Mouse (Mus musculus) lung, adult 10 weeks (tissue): Measurements from ENCODE around the gene Prph. TPM values are rescaled to one million over a fixed set of nuclear protein-coding genes. Genes with fewer than 3 reads are reported as not detected.

ENCODE experiments used
- polyA plus RNA-seq: library from polyadenylated mRNA; stranded (reverse); fragments of 350-450 nt; fragmentation: Illumina TruSeq; extraction: RNeasy Lipid Tissue Mini Kit (QIAGEN cat#74804); gene quantifications from one replicate; pipeline ENCODE4 v1.2.3, GENCODE M21; 2014; ENCODE audit warnings: low read depth, low replicate concordance; ENCODE audit not compliant: insufficient read depth

The Prph gene
- polyA plus RNA-seq = 0.48 TPM

DNA sequence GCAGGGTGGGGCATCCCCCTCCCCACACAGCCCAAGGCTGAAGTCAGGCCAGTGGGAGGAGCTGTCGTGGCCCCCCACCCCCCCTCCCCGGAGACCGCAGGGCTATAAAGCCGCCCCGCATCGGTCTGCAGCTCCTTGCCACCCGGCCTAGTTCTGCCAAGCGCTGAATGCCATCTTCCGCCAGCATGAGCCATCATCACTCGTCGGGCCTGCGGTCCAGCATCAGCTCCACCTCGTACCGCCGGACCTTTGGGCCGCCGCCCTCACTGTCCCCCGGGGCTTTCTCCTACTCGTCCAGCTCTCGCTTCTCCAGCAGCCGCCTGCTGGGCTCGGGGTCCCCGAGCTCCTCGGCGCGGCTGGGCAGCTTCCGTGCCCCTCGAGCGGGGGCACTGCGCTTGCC lies at the start of gene Prph:
TSS of gene Prph (plus strand) at position 135 of the 400 bp plus-strand sequence.

GRCm38 (mm10) chr15:99029619-99030584 lies 25.1 kb upstream of the Prph start, which contains the start of gene Tuba1c:
TSS of gene Tuba1c (plus strand) at chr15:99029891.

DNA sequence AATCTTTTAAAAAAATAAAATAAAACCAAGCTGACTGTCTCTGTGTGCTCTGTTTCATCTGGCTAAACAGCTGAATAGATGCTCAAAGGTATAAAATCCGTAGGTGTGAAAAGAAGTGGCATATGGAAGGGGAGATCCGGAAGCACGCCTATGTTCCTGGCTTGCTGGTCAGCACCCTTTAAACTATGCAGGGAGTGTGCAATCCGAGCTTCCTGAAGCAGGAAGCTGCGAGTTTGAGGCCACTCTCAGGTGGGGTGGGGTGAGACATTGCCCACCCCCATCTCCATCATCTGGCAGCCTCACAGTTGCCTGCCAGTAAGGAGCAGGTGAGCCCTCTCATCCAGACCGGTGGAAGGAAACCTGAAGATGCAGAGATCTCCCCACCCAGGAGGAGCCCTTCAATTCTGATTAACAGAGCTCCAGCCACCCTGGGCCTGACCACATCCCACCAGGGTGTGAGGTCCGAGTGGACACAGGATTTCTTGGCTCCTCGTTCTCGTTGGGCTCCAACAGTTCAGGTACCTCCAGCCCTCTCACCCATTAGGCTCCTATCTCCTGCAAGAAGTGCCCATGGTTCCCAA lies 19.1 kb downstream of the Prph start, which contains the start of gene Troap:
TSS of gene Troap (plus strand) at position 557 of the 581 bp plus-strand sequence.

GRCm38 (mm10) chr15:99087253-99088075 lies 32.5 kb downstream of the Prph start, which contains the start of gene C1ql4:
TSS of gene C1ql4 (minus strand) at chr15:99087817.

GRCm38 (mm10) chr15:99092870-99093269 lies 37.9 kb downstream of the Prph start, which contains the start of gene Dnajc22:
TSS of gene Dnajc22 (plus strand) at chr15:99093170.

Other genes with a start within 250 kb of the Prph start
- gene Ddn, start 245.7 kb upstream of the Prph start, polyA plus RNA-seq = not detected
- 69.5 TPM for gene Prkag1, start 223.7 kb upstream of the Prph start, polyA plus RNA-seq
- 9.1 TPM for gene Kmt2d, start 184.0 kb upstream of the Prph start, polyA plus RNA-seq
- gene Rhebl1, start 160.6 kb upstream of the Prph start, polyA plus RNA-seq = 6.3 TPM
- gene Dhh, start 156.6 kb upstream of the Prph start, polyA plus RNA-seq = 0.99 TPM
- gene Lmbr1l, start 136.9 kb upstream of the Prph start, polyA plus RNA-seq = 16.5 TPM
- 632 TPM for gene Tuba1b, start 120.6 kb upstream of the Prph start, polyA plus RNA-seq
- gene Gm49450, start 101.6 kb upstream of the Prph start, polyA plus RNA-seq = not detected
- 607 TPM for gene Tuba1a, start 101.5 kb upstream of the Prph start, polyA plus RNA-seq
- gene Tuba1c, start 25.3 kb upstream of the Prph start, polyA plus RNA-seq = 55.1 TPM
- gene Troap, start 19.4 kb downstream of the Prph start, polyA plus RNA-seq = 0.13 TPM
- gene C1ql4, start 32.6 kb downstream of the Prph start, polyA plus RNA-seq = not detected
- 0.24 TPM for gene Dnajc22, start 38.0 kb downstream of the Prph start, polyA plus RNA-seq
- gene Spats2, start 70.7 kb downstream of the Prph start, polyA plus RNA-seq = 6.2 TPM
- 1.2 TPM for gene Kcnh3, start 169.7 kb downstream of the Prph start, polyA plus RNA-seq
- gene Mcrs1, start 196.8 kb downstream of the Prph start, polyA plus RNA-seq = 37.2 TPM
- gene Prpf40b, start 239.9 kb downstream of the Prph start, polyA plus RNA-seq = 33.7 TPM
- not detected for gene Fam186b, start 240.7 kb downstream of the Prph start, polyA plus RNA-seq